Mouse (Mus musculus) limb, embryonic 14.5 days (tissue): ENCODE data around the gene Vps54. TPM values are rescaled to one million over a fixed set of nuclear protein-coding genes. Genes with fewer than 3 reads are reported as not detected.

Source experiments
- ATAC-seq: fragments of 200-750 bp; cut with Nextera tagmentation; 2 replicates; pipeline ENCODE4 v1.8.0; 2017; ENCODE audit warnings: low read depth, moderate number of reproducible peaks, moderate TSS enrichment; ENCODE audit not compliant: low FRiP score
- DNase-seq: peaks from one replicate; pipeline ENCODE4 v3.0.0-alpha.2; 2015; ENCODE audit warnings: low spot score
- H3K27ac ChIP-seq: fragments of 300-500 bp; sonication (generic); replicated peaks from 2 replicates; pipeline ENCODE4 v1.5.1; 2014; ENCODE audit warnings: low read depth, mild to moderate bottlenecking, low read length, moderate library complexity, mixed read lengths
- H3K27me3 ChIP-seq: fragments of 300-500 bp; sonication (generic); 2 replicates; pipeline ENCODE4 v1.6.1; 2014; ENCODE audit warnings: low read length, mixed read lengths; ENCODE audit not compliant: control insufficient read depth, insufficient read depth
- H3K36me3 ChIP-seq: fragments of 300-500 bp; sonication (generic); 2 replicates; pipeline ENCODE4 v1.6.1; 2014; ENCODE audit warnings: mild to moderate bottlenecking, low read length, moderate library complexity, mixed read lengths; ENCODE audit not compliant: control insufficient read depth, insufficient read depth
- H3K4me1 ChIP-seq: fragments of 300-500 bp; sonication (generic); 2 replicates; pipeline ENCODE4 v1.6.1; 2014; ENCODE audit warnings: antibody characterized with exemption, low read length, mixed read lengths; ENCODE audit not compliant: control insufficient read depth, insufficient read depth
- H3K4me2 ChIP-seq: fragments of 300-500 bp; sonication (generic); replicated peaks from 2 replicates; pipeline ENCODE4 v1.6.1; 2014; ENCODE audit warnings: low read depth, mild to moderate bottlenecking, low read length, moderate library complexity; ENCODE audit not compliant: severe bottlenecking
- H3K4me3 ChIP-seq: fragments of 300-500 bp; sonication (generic); replicated peaks from 2 replicates; pipeline ENCODE4 v1.5.1; 2014; ENCODE audit warnings: low read length
- H3K9ac ChIP-seq: fragments of 300-500 bp; sonication (generic); 2 replicates; pipeline ENCODE4 v1.6.1; 2014; ENCODE audit warnings: mild to moderate bottlenecking, low read depth, low read length, moderate library complexity; ENCODE audit not compliant: severe bottlenecking
- H3K9me3 ChIP-seq: fragments of 300-500 bp; sonication (generic); 2 replicates; pipeline ENCODE4 v1.6.1; 2016; ENCODE audit warnings: low read length; ENCODE audit not compliant: control insufficient read depth
- POLR2A ChIP-seq: fragments of 200-500 bp; IDR thresholded peaks from 2 replicates; pipeline ENCODE4 v1.8.0; 2012; ENCODE audit warnings: inconsistent platforms, mild to moderate bottlenecking, moderate library complexity, borderline replicate concordance; ENCODE audit not compliant: insufficient read depth, insufficient read length; ENCODE audit errors: extremely low read depth
- WGBS: fragments of 180-500 bp; shearing (Covaris S2); extraction: QIAGEN DNeasy Blood & Tissue Kit; methylation state at CpG from one replicate; pipeline ENCODE4 v1.1.7; 2014; 5-methylcytosine and 5-hydroxymethylcytosine counted together
- polyA plus RNA-seq, 2 experiments: library from polyadenylated mRNA; depleted of rRNA in 1 of 2; stranded (reverse) in 1 of 2; unstranded in 1 of 2; fragments of >200 nt; fragmentation: Nextera tagmentation in 1 of 2; extraction: Ambion mirVana in 1 of 2; gene quantifications; 2 replicates each; pipeline versions ENCODE4 v1.2.1 to v1.2.3; 2012 to 2014

Gene Vps54
- polyA plus RNA-seq, 2 experiments: 15.3 to 28.6 TPM

DNA sequence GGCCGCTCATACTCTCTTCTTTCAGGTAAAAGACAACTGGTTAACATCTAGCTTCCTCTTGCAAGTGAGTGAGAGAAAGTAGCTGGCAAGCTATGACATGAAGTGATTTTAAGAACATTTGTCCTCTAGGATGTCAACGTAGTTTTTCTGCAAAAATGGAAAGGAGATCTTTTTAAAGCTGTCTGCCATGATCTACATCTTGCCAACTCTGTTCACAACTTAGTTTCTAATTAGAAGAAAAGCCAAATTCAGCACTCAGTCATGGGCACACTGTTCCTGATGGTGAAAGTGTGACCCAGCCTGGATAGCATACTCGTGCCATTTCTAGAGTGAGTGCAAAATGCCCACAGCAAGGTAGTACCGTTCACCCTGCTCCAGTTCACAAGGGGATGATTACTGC is 100.0 kb downstream of the Vps54 start:
- DNase-seq (no peak), ATAC-seq (no peak)
- 77% methylated on average over 4 of the region's 4 CpGs for WGBS
- H3K4me2 ChIP-seq: no peak overlapping the region
- H3K27ac ChIP-seq: no peak overlapping the region
- no peaks in the 10 kb centered on the region for H3K9me3 ChIP-seq
- no peaks in the 10 kb centered on the region for H3K27me3 ChIP-seq
- peaks cover 21% of the 10 kb centered on the region for H3K36me3 ChIP-seq
- no peak for TF ChIP-seq POLR2A
- H3K4me1 ChIP-seq: no peaks in the 10 kb centered on the region
- H3K9ac ChIP-seq: no peak overlapping the region
- no peak overlapping the region for H3K4me3 ChIP-seq

DNA sequence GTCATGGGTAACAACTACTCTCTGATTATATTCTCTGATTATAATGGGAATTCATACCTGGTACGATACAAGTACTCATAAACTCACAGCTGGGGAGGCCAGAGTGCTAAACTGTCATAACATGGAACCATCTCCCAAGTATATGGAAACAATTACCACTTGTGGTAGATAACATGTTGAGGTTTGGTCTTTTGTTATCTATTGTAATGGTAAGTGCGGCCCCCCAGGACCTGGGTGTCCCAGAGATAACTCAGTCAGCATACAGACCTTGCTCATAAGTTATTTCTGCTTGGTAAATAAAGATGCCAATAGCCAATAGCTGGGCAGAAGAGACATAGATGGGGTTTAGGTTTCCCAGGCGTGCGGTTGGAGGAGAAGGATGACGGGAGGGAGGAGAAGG is 104.4 kb downstream of the Vps54 start:
- ATAC-seq: no peak
- 94% methylated on average over 5 of the region's 5 CpGs for WGBS
- Histone ChIP-seq H3K27me3 (no peaks in the 10 kb centered on the region), H3K9me3 (no peaks in the 10 kb centered on the region), H3K4me3 (no peak overlapping the region), H3K36me3 (peaks cover 53% of the 10 kb centered on the region), H3K9ac (no peak overlapping the region), H3K4me1 (no peaks in the 10 kb centered on the region), H3K4me2 (no peak overlapping the region), H3K27ac (no peak overlapping the region)
- no peak for TF ChIP-seq POLR2A
- no peak for DNase-seq

DNA sequence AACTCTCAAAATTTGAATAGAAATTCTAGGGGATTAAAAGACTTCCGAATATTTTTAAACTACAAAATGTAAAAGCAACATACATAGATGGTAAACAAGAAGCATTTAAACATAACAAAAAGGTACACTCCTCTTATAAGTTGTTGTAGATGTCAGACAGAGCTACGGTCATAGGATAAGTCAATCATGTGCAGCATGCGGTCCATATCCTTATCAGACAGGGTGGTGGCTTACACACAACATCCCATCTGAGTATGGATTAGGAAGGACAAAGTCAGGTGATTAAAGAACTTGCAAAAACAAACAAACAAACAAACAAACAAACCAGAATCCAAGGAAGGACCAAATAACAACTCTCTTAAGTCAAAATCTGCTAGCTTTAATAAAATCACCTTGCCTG is 106.9 kb downstream of the Vps54 start:
- Histone ChIP-seq H3K4me1 (no peaks in the 10 kb centered on the region), H3K4me2 (no peak overlapping the region), H3K27me3 (no peaks in the 10 kb centered on the region), H3K27ac (no peak overlapping the region), H3K9me3 (no peaks in the 10 kb centered on the region), H3K36me3 (peaks cover 56% of the 10 kb centered on the region), H3K9ac (no peak overlapping the region), H3K4me3 (no peak overlapping the region)
- no peak for TF ChIP-seq POLR2A
- 92% methylated on average over 3 of the region's 3 CpGs for WGBS
- DNase-seq: no peak
- ATAC-seq: no peak

DNA sequence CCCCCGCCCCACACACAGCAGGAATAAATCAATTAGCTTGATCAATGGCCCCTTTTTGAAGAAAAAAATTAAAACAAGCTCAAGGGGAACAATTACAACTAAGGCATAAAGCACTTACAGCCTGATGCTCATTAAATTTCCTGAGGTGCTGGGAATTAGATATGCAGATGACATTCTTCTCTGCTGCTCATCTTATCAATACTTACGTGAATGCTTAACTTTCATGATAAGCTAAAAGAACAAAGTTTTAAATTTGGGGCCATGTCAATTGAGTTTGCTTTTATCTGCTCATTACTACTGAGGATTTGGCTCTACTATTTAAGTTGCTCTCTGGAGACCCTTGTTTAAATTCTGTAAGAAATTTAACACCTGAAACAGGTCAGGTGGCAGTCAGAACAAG is 109.8 kb downstream of the Vps54 start:
- H3K36me3 ChIP-seq: peaks cover 57% of the 10 kb centered on the region
- H3K4me2 ChIP-seq: no peak overlapping the region
- ATAC-seq: no peak
- H3K9me3 ChIP-seq: no peaks in the 10 kb centered on the region
- no peaks in the 10 kb centered on the region for H3K27me3 ChIP-seq
- H3K9ac ChIP-seq: no peak overlapping the region
- DNase-seq: no peak
- no peak overlapping the region for H3K27ac ChIP-seq
- WGBS: 97% methylated on average over 2 of the region's 2 CpGs
- TF ChIP-seq POLR2A: no peak
- no peaks in the 10 kb centered on the region for H3K4me1 ChIP-seq
- no peak overlapping the region for H3K4me3 ChIP-seq

DNA sequence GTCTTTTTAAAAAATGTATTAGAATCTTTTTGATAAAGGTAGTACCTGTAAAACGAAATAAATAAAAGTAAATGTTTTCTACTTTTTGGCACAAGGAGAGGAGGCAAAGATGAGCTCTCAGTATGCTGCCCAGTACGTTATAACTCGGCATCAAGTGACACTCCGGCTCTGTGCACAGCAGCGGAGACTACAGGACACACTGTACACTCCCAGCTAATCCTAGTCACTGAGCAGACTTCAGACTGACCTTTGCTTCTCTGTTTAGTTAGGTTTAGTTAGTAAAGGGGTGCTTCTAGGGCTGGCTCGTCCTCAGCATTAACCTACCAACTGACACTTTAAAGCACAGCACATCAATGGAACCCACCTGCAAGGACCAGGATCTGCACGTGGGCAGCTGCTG is 112.2 kb downstream of the Vps54 start:
- peaks cover 44% of the 10 kb centered on the region for H3K36me3 ChIP-seq
- H3K27ac ChIP-seq: no peak overlapping the region
- TF ChIP-seq POLR2A: no peak
- DNase-seq (no peak), ATAC-seq (no peak)
- H3K4me2 ChIP-seq: no peak overlapping the region
- no peaks in the 10 kb centered on the region for H3K27me3 ChIP-seq
- no peaks in the 10 kb centered on the region for H3K4me1 ChIP-seq
- no peak overlapping the region for H3K9ac ChIP-seq
- H3K4me3 ChIP-seq: no peak overlapping the region
- no peaks in the 10 kb centered on the region for H3K9me3 ChIP-seq
- 90% methylated on average over 7 of the region's 7 CpGs for WGBS
